Mouse (Mus musculus): ENCODE measurements around the gene Gm10436. TPM values are rescaled to one million over a fixed set of nuclear protein-coding genes. Genes with fewer than 3 reads are reported as not detected.

Gm10436 gene
- not detected for polyA plus RNA-seq (2014; fragmentation: Illumina TruSeq; extraction: RNeasy Lipid Tissue Mini Kit (QIAGEN cat#74804); ENCODE audit: insufficient read depth, low read depth, low replicate concordance)

DNA sequence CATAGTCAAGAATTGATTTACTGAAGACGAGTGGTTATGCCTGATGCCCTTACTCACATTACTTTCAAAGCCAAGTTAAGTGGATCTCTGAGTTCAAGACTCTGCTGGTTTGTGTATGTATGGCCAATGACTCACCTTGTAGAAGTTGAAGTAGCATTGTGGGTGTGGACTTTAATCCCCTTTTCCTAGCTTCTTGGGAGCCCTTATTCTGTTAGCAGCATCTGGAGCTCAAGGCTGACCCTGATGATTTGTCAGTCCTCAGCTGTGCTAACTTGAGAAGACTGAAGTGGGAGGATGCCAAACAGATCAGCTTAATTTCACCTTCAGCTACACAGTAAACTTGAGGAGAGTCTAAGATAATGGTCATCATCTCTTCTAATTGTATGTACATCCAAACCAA, at the start of gene Gm10436:
TSS of gene Gm10436 (minus strand) at position 101 of the 400 bp plus-strand sequence.

Other genes starting within 250 kb of the Gm10436 start
- not detected for gene Gm2042, start 228.0 kb downstream of the Gm10436 start, polyA plus RNA-seq (2014; fragmentation: Illumina TruSeq; extraction: RNeasy Lipid Tissue Mini Kit (QIAGEN cat#74804); ENCODE audit: insufficient read depth, low read depth, low replicate concordance)
- not detected for gene Gm2075, start 170.3 kb downstream of the Gm10436 start, polyA plus RNA-seq (2014; fragmentation: Illumina TruSeq; extraction: RNeasy Lipid Tissue Mini Kit (QIAGEN cat#74804); ENCODE audit: insufficient read depth, low read depth, low replicate concordance)
- not detected for gene Gm6803, start 163.3 kb downstream of the Gm10436 start, polyA plus RNA-seq (2014; fragmentation: Illumina TruSeq; extraction: RNeasy Lipid Tissue Mini Kit (QIAGEN cat#74804); ENCODE audit: insufficient read depth, low read depth, low replicate concordance)
- not detected for gene Gm2056, start 155.1 kb downstream of the Gm10436 start, polyA plus RNA-seq (2014; fragmentation: Illumina TruSeq; extraction: RNeasy Lipid Tissue Mini Kit (QIAGEN cat#74804); ENCODE audit: insufficient read depth, low read depth, low replicate concordance)
- gene Gm16368, start 98.4 kb downstream of the Gm10436 start, polyA plus RNA-seq (2014; fragmentation: Illumina TruSeq; extraction: RNeasy Lipid Tissue Mini Kit (QIAGEN cat#74804); ENCODE audit: insufficient read depth, low read depth, low replicate concordance) = not detected
- gene Gm8332, start 68.0 kb upstream of the Gm10436 start, polyA plus RNA-seq (2014; fragmentation: Illumina TruSeq; extraction: RNeasy Lipid Tissue Mini Kit (QIAGEN cat#74804); ENCODE audit: insufficient read depth, low read depth, low replicate concordance) = not detected
- not detected for gene Gm5662, start 92.4 kb upstream of the Gm10436 start, polyA plus RNA-seq (2014; fragmentation: Illumina TruSeq; extraction: RNeasy Lipid Tissue Mini Kit (QIAGEN cat#74804); ENCODE audit: insufficient read depth, low read depth, low replicate concordance)
- gene Gm5039, start 141.9 kb upstream of the Gm10436 start, polyA plus RNA-seq (2014; fragmentation: Illumina TruSeq; extraction: RNeasy Lipid Tissue Mini Kit (QIAGEN cat#74804); ENCODE audit: insufficient read depth, low read depth, low replicate concordance) = not detected
- gene Adck1, start 178.4 kb upstream of the Gm10436 start, polyA plus RNA-seq (2014; fragmentation: Illumina TruSeq; extraction: RNeasy Lipid Tissue Mini Kit (QIAGEN cat#74804); ENCODE audit: insufficient read depth, low read depth, low replicate concordance) = 9.2 TPM